Mouse (Mus musculus): ENCODE data around the gene Kcnh4.
A peak's percentile ranks its signal among the peaks of the same experiment; 100 is the strongest.

The Kcnh4 gene

GRCm38 (mm10) chr11:100735134-100735865, 24.4 kb downstream of the Kcnh4 start:
- no peak for DNase-seq (ENCODE audit: low spot score in 2 of 2)

GRCm38 (mm10) chr11:100730477-100731205, 29.1 kb downstream of the Kcnh4 start:
- DNase-seq (ENCODE audit: low spot score in 2 of 2), result no peak

- no peak for DNase-seq (ENCODE audit: low spot score in 2 of 2)
Measured at GRCm38 (mm10) chr11:100729976-100730375, 29.8 kb downstream of the Kcnh4 start.

GRCm38 (mm10) chr11:100728601-100729000, 31.1 kb downstream of the Kcnh4 start:
- DNase-seq (ENCODE audit: low spot score in 2 of 2), result no peak

GRCm38 (mm10) chr11:100727201-100727600, 32.5 kb downstream of the Kcnh4 start:
- no peak for DNase-seq (ENCODE audit: low spot score in 2 of 2)

- DNase-seq (ENCODE audit: low spot score in 2 of 2), result no peak
Measured at GRCm38 (mm10) chr11:100724919-100725512, 34.7 kb downstream of the Kcnh4 start.

GRCm38 (mm10) chr11:100722493-100723028, 37.2 kb downstream of the Kcnh4 start:
- no peak for DNase-seq (ENCODE audit: low spot score in 2 of 2)

GRCm38 (mm10) chr11:100721776-100722492, 37.8 kb downstream of the Kcnh4 start:
- no peak for DNase-seq (ENCODE audit: low spot score in 2 of 2)

- DNase-seq (ENCODE audit: low spot score in 2 of 2), result no peak
Measured at GRCm38 (mm10) chr11:100721254-100721653, 38.5 kb downstream of the Kcnh4 start.

- no peak for DNase-seq (ENCODE audit: low spot score in 2 of 2)
Measured at GRCm38 (mm10) chr11:100720345-100720744, 39.4 kb downstream of the Kcnh4 start.

- no peak for DNase-seq (ENCODE audit: low spot score in 2 of 2)
Measured at GRCm38 (mm10) chr11:100719893-100720292, 39.8 kb downstream of the Kcnh4 start.

- no peak for DNase-seq (ENCODE audit: low spot score in 2 of 2)
Measured at GRCm38 (mm10) chr11:100719312-100719711, 40.4 kb downstream of the Kcnh4 start.

- DNase-seq (ENCODE audit: low spot score in 2 of 2), result no peak
Measured at GRCm38 (mm10) chr11:100718866-100719265, 40.9 kb downstream of the Kcnh4 start.

GRCm38 (mm10) chr11:100718462-100718861, 41.3 kb downstream of the Kcnh4 start:
- DNase-seq (ENCODE audit: low spot score in 2 of 2), result no peak

GRCm38 (mm10) chr11:100716649-100717048, 43.1 kb downstream of the Kcnh4 start:
- DNase-seq (ENCODE audit: low spot score in 2 of 2), result no peak

- no peak for DNase-seq (ENCODE audit: low spot score in 2 of 2)
Measured at GRCm38 (mm10) chr11:100714948-100715347, 44.8 kb downstream of the Kcnh4 start.

- DNase-seq (ENCODE audit: low spot score in 2 of 2), result peak in 1 of 2 experiments; percentile 57
Measured at GRCm38 (mm10) chr11:100714534-100714915, 45.2 kb downstream of the Kcnh4 start.

GRCm38 (mm10) chr11:100713735-100714533, 45.8 kb downstream of the Kcnh4 start, which contains the start of gene Hspb9:
TSS of gene Hspb9 (plus strand) at chr11:100713850.
- peak in 1 of 2 experiments; percentile 52 for DNase-seq (ENCODE audit: low spot score in 2 of 2)

- no peak for DNase-seq (ENCODE audit: low spot score in 2 of 2)
Measured at GRCm38 (mm10) chr11:100713174-100713573, 46.6 kb downstream of the Kcnh4 start.

GRCm38 (mm10) chr11:100711783-100712615, 47.7 kb downstream of the Kcnh4 start, which contains the start of gene Kat2a:
TSS of gene Kat2a (minus strand) at chr11:100712465.
- DNase-seq (ENCODE audit: low spot score in 2 of 2), result peak; percentile 69 to 75
